Mouse (Mus musculus) stomach, postnatal 0 days (tissue): Measurements from ENCODE around the gene Nbas.

ENCODE experiments used
- CTCF ChIP-seq: IDR thresholded peaks from 2 replicates; pipeline ENCODE4 v1.5.1; 2016; ENCODE audit warnings: antibody characterized with exemption, low read depth, mild to moderate bottlenecking, moderate library complexity
- EP300 ChIP-seq: optimal IDR thresholded peaks from 2 replicates; pipeline ENCODE3; 2016; ENCODE audit warnings: antibody characterized with exemption

- TF ChIP-seq EP300 (no peak), CTCF (no peak)
Measured at GRCm38 (mm10) chr12:13389644-13390043, 120.7 kb downstream of the Nbas start.
